Mouse (Mus musculus): ENCODE measurements around the gene Cdhr2. TPM values are rescaled to one million over a fixed set of nuclear protein-coding genes. Genes with fewer than 3 reads are reported as not detected.

The Cdhr2 gene
- total RNA-seq, 2 experiments from 2014 or later = 0.22 TPM; not detected in 1

- DNase-seq = peak; percentile 99 to 100
Observed at GRCm38 (mm10) chr13:54693558-54694347, 7.5 kb upstream of the Cdhr2 start, which contains the start of gene Rnf44. Rnf44 (minus strand) TSS chr13:54693907.

- no peak for DNase-seq
Observed at GRCm38 (mm10) chr13:54694348-54695060, 6.8 kb upstream of the Cdhr2 start.

GRCm38 (mm10) chr13:54695479-54696230 lies 5.6 kb upstream of the Cdhr2 start:
- no peak for DNase-seq

- DNase-seq = no peak
Observed at GRCm38 (mm10) chr13:54702507-54702906, 1.2 kb downstream of the Cdhr2 start.

- no peak for DNase-seq
Observed at GRCm38 (mm10) chr13:54704890-54705289, 3.6 kb downstream of the Cdhr2 start.

- no peak for DNase-seq
Observed at GRCm38 (mm10) chr13:54710866-54711265, 9.6 kb downstream of the Cdhr2 start.

GRCm38 (mm10) chr13:54714393-54714792 lies 13.1 kb downstream of the Cdhr2 start:
- no peak for DNase-seq

- DNase-seq = no peak
Observed at GRCm38 (mm10) chr13:54714996-54715395, 13.7 kb downstream of the Cdhr2 start.

- peak; percentile 49 to 58 for DNase-seq
Observed at GRCm38 (mm10) chr13:54716916-54717315, 15.7 kb downstream of the Cdhr2 start.

GRCm38 (mm10) chr13:54723143-54723542 lies 21.9 kb downstream of the Cdhr2 start:
- no peak for DNase-seq

- DNase-seq = no peak
Observed at GRCm38 (mm10) chr13:54726131-54726530, 24.9 kb downstream of the Cdhr2 start.

- no peak for DNase-seq
Observed at GRCm38 (mm10) chr13:54736931-54737330, 35.7 kb downstream of the Cdhr2 start.

GRCm38 (mm10) chr13:54737488-54738212 lies 36.4 kb downstream of the Cdhr2 start:
- no peak for DNase-seq

- DNase-seq = no peak
Observed at GRCm38 (mm10) chr13:54738213-54738601, 36.9 kb downstream of the Cdhr2 start.

- no peak for DNase-seq
Observed at GRCm38 (mm10) chr13:54746110-54746509, 44.8 kb downstream of the Cdhr2 start.

GRCm38 (mm10) chr13:54746896-54747295 lies 45.6 kb downstream of the Cdhr2 start:
- DNase-seq = no peak

GRCm38 (mm10) chr13:54748190-54748589 lies 46.9 kb downstream of the Cdhr2 start:
- no peak for DNase-seq

- no peak for DNase-seq
Observed at GRCm38 (mm10) chr13:54748721-54749060, 47.4 kb downstream of the Cdhr2 start.

GRCm38 (mm10) chr13:54749061-54749863 lies 48.0 kb downstream of the Cdhr2 start:
- peak; percentile 70 to 73 for DNase-seq

GRCm38 (mm10) chr13:54749864-54750411 lies 48.7 kb downstream of the Cdhr2 start, which contains the start of gene Gprin1:
Gprin1 (minus strand) TSS chr13:54749874.
- no peak for DNase-seq

- no peak for DNase-seq
Observed at GRCm38 (mm10) chr13:54750699-54751098, 49.4 kb downstream of the Cdhr2 start.
